Mouse (Mus musculus) neural tube, embryonic 12.5 days (tissue): Measurements from ENCODE around the gene Opn4. TPM values are rescaled to one million over a fixed set of nuclear protein-coding genes. Genes with fewer than 3 reads are reported as not detected.

ENCODE experiments used
- ATAC-seq: fragments of 200-750 bp; cut with Nextera tagmentation; 2 replicates; pipeline ENCODE4 v1.8.0; 2017; ENCODE audit warnings: low read depth, mild to moderate bottlenecking, moderate TSS enrichment, moderate library complexity; ENCODE audit not compliant: low FRiP score
- H3K27ac ChIP-seq: fragments of 300-500 bp; sonication (generic); 2 replicates; pipeline ENCODE4 v1.5.1; 2016
- H3K27me3 ChIP-seq: fragments of 300-500 bp; sonication (generic); replicated peaks from 2 replicates; pipeline ENCODE4 v1.6.1; 2016; ENCODE audit warnings: mild to moderate bottlenecking
- H3K36me3 ChIP-seq: fragments of 300-500 bp; sonication (generic); 2 replicates; pipeline ENCODE4 v1.6.1; 2016; ENCODE audit warnings: mild to moderate bottlenecking
- H3K4me1 ChIP-seq: fragments of 300-500 bp; sonication (generic); 2 replicates; pipeline ENCODE4 v1.6.1; 2016
- H3K4me2 ChIP-seq: fragments of 300-500 bp; sonication (generic); replicated peaks from 2 replicates; pipeline ENCODE4 v1.6.1; 2016; ENCODE audit warnings: mild to moderate bottlenecking
- H3K4me3 ChIP-seq: fragments of 300-500 bp; sonication (generic); 2 replicates; pipeline ENCODE4 v1.5.1; 2016
- H3K9ac ChIP-seq: fragments of 300-500 bp; sonication (generic); 2 replicates; pipeline ENCODE4 v1.6.1; 2016; ENCODE audit warnings: mild to moderate bottlenecking
- H3K9me3 ChIP-seq: fragments of 300-500 bp; sonication (generic); 2 replicates; pipeline ENCODE4 v1.6.1; 2016; ENCODE audit warnings: mild to moderate bottlenecking
- WGBS: fragments of 180-500 bp; shearing (Covaris S2); methylation state at CpG from one replicate; pipeline ENCODE4 v1.1.7; 2016; 5-methylcytosine and 5-hydroxymethylcytosine counted together
- polyA plus RNA-seq: library from polyadenylated mRNA; unstranded; fragments of >200 nt; fragmentation: Nextera tagmentation; extraction: Ambion mirVana; gene quantifications from 2 replicates; pipeline ENCODE4 v1.2.1, GENCODE M21; 2016

Gene Opn4
- polyA plus RNA-seq: not detected in 2 replicates

GRCm38 (mm10) chr14:34599941-34600340 lies at the start of gene Opn4:
Gene Opn4, minus strand, starts transcription at chr14:34600142.
- H3K36me3 ChIP-seq: no peaks in the 10 kb centered on the region
- ATAC-seq: no peak
- WGBS: 81% methylated on average over 8 of the region's 8 CpGs

GRCm38 (mm10) chr14:34647870-34648475 lies 48.0 kb upstream of the Opn4 start:
- Histone ChIP-seq H3K4me3 (no peak overlapping the region), H3K9ac (no peak overlapping the region), H3K9me3 (no peaks in the 10 kb centered on the region), H3K27ac (no peak overlapping the region), H3K4me2 (no peak overlapping the region), H3K36me3 (no peaks in the 10 kb centered on the region), H3K27me3 (no peaks in the 10 kb centered on the region), H3K4me1 (no peaks in the 10 kb centered on the region)
- WGBS: 90% methylated on average over 8 of the region's 8 CpGs
- no peak for ATAC-seq

More at GRCm38 (mm10) chr14:34599941-34600340, at the start of gene Opn4:
- no peak within 1 kb of the TSS for H3K4me2 ChIP-seq
- no peaks in the 10 kb centered on the region for H3K27me3 ChIP-seq
- H3K9me3 ChIP-seq: no peaks in the 10 kb centered on the region
- H3K4me3 ChIP-seq: no peak within 1 kb of the TSS
- H3K4me1 ChIP-seq: no peaks in the 10 kb centered on the region
- H3K9ac ChIP-seq: no peak within 1 kb of the TSS
- H3K27ac ChIP-seq: no peak within 1 kb of the TSS

- Histone ChIP-seq H3K27me3 (no peaks in the 10 kb centered on the region), H3K9ac (no peak overlapping the region), H3K27ac (no peak overlapping the region), H3K36me3 (no peaks in the 10 kb centered on the region), H3K4me3 (no peak overlapping the region), H3K9me3 (no peaks in the 10 kb centered on the region), H3K4me2 (no peak overlapping the region), H3K4me1 (no peaks in the 10 kb centered on the region)
- WGBS: 77% methylated on average over 7 of the region's 7 CpGs
- ATAC-seq: no peak
These were observed 44.2 kb upstream of the Opn4 start for GRCm38 (mm10) chr14:34644140-34644539.

GRCm38 (mm10) chr14:34635721-34636120 lies 35.8 kb upstream of the Opn4 start:
- no peaks in the 10 kb centered on the region for H3K9me3 ChIP-seq
- WGBS: 87% methylated on average over 6 of the region's 6 CpGs
- no peak overlapping the region for H3K9ac ChIP-seq

GRCm38 (mm10) chr14:34635192-34635591 lies 35.2 kb upstream of the Opn4 start:
- Histone ChIP-seq H3K27me3 (no peaks in the 10 kb centered on the region), H3K4me3 (no peak overlapping the region), H3K36me3 (no peaks in the 10 kb centered on the region), H3K4me2 (no peak overlapping the region), H3K4me1 (no peaks in the 10 kb centered on the region), H3K9ac (no peak overlapping the region), H3K27ac (no peak overlapping the region), H3K9me3 (no peaks in the 10 kb centered on the region)
- 35% methylated on average over 7 of the region's 7 CpGs for WGBS
- no peak for ATAC-seq

More at GRCm38 (mm10) chr14:34635721-34636120, 35.8 kb upstream of the Opn4 start:
- no peaks in the 10 kb centered on the region for H3K4me1 ChIP-seq
- ATAC-seq: no peak
- no peak overlapping the region for H3K4me2 ChIP-seq
- H3K27ac ChIP-seq: no peak overlapping the region
- no peak overlapping the region for H3K4me3 ChIP-seq
- no peaks in the 10 kb centered on the region for H3K36me3 ChIP-seq
- no peaks in the 10 kb centered on the region for H3K27me3 ChIP-seq

- Histone ChIP-seq H3K4me1 (no peaks in the 10 kb centered on the region), H3K4me3 (no peak overlapping the region), H3K36me3 (no peaks in the 10 kb centered on the region), H3K9ac (no peak overlapping the region), H3K4me2 (no peak overlapping the region), H3K27ac (no peak overlapping the region), H3K27me3 (no peaks in the 10 kb centered on the region), H3K9me3 (no peaks in the 10 kb centered on the region)
- ATAC-seq: no peak
- WGBS: 83% methylated on average over 10 of the region's 10 CpGs
These were observed 32.9 kb upstream of the Opn4 start for GRCm38 (mm10) chr14:34632722-34633448.

- Histone ChIP-seq H3K4me1 (no peaks in the 10 kb centered on the region), H3K36me3 (no peaks in the 10 kb centered on the region), H3K9ac (no peak overlapping the region), H3K27ac (no peak overlapping the region), H3K4me2 (no peak overlapping the region), H3K9me3 (no peaks in the 10 kb centered on the region), H3K27me3 (no peaks in the 10 kb centered on the region), H3K4me3 (no peak overlapping the region)
- WGBS: 88% methylated on average over 7 of the region's 7 CpGs
- no peak for ATAC-seq
These were observed 26.9 kb upstream of the Opn4 start for GRCm38 (mm10) chr14:34626824-34627223.

- Histone ChIP-seq H3K27me3 (no peaks in the 10 kb centered on the region), H3K36me3 (no peaks in the 10 kb centered on the region), H3K27ac (no peak overlapping the region), H3K4me1 (no peaks in the 10 kb centered on the region), H3K4me2 (no peak overlapping the region), H3K4me3 (no peak overlapping the region), H3K9me3 (no peaks in the 10 kb centered on the region), H3K9ac (no peak overlapping the region)
- WGBS: 83% methylated on average over 16 of the region's 16 CpGs
- no peak for ATAC-seq
These were observed 23.7 kb upstream of the Opn4 start for GRCm38 (mm10) chr14:34623531-34624210.

GRCm38 (mm10) chr14:34623074-34623473 lies 23.1 kb upstream of the Opn4 start:
- H3K27ac ChIP-seq: no peak overlapping the region
- no peaks in the 10 kb centered on the region for H3K9me3 ChIP-seq
- H3K36me3 ChIP-seq: no peaks in the 10 kb centered on the region
- no peak overlapping the region for H3K4me3 ChIP-seq
- no peak overlapping the region for H3K4me2 ChIP-seq
- no peak for ATAC-seq
- H3K4me1 ChIP-seq: no peaks in the 10 kb centered on the region
- no peak overlapping the region for H3K9ac ChIP-seq
- WGBS: 92% methylated on average over 5 of the region's 5 CpGs
- H3K27me3 ChIP-seq: no peaks in the 10 kb centered on the region

- Histone ChIP-seq H3K4me1 (no peaks in the 10 kb centered on the region), H3K9ac (no peak overlapping the region), H3K36me3 (no peaks in the 10 kb centered on the region), H3K4me2 (no peak overlapping the region), H3K9me3 (no peaks in the 10 kb centered on the region), H3K4me3 (no peak overlapping the region), H3K27me3 (0 out of 2 replicates have a peak, but pooled peaks cover 1% of the 10 kb centered on the region), H3K27ac (no peak overlapping the region)
- 35% methylated on average over 10 of the region's 10 CpGs for WGBS
- no peak for ATAC-seq
These were observed 20.9 kb upstream of the Opn4 start for GRCm38 (mm10) chr14:34620611-34621376.

- Histone ChIP-seq H3K4me1 (peaks cover 6% of the 10 kb centered on the region; the same call in 1 of the 2 replicates), H3K4me3 (no peak overlapping the region), H3K9ac (no peak overlapping the region), H3K27ac (no peak overlapping the region), H3K27me3 (0 out of 2 replicates have a peak, but pooled peaks cover 15% of the 10 kb centered on the region), H3K9me3 (no peaks in the 10 kb centered on the region), H3K36me3 (no peaks in the 10 kb centered on the region), H3K4me2 (no peak overlapping the region)
- WGBS: 39% methylated on average over 9 of the region's 9 CpGs
- no peak for ATAC-seq
These were observed 18.9 kb upstream of the Opn4 start for GRCm38 (mm10) chr14:34618808-34619207.

GRCm38 (mm10) chr14:34616821-34617220 lies 16.9 kb upstream of the Opn4 start:
- ATAC-seq: peak; percentile 75
- Histone ChIP-seq H3K27me3 (0 out of 2 replicates have a peak, but pooled peaks cover 17% of the 10 kb centered on the region), H3K9ac (no peak overlapping the region), H3K27ac (no peak overlapping the region), H3K4me1 (peaks cover 6% of the 10 kb centered on the region; the same call in 1 of the 2 replicates), H3K4me2 (no peak overlapping the region), H3K4me3 (no peak overlapping the region), H3K36me3 (no peaks in the 10 kb centered on the region), H3K9me3 (no peaks in the 10 kb centered on the region)
- 4% methylated on average over 8 of the region's 8 CpGs for WGBS
